Mouse (Mus musculus): Measurements from ENCODE around the gene Sim1. TPM values are rescaled to one million over a fixed set of nuclear protein-coding genes. Genes with fewer than 3 reads are reported as not detected.

Sim1 gene
- total RNA-seq, 2 experiments from 2014 or later = 0.30 to 0.61 TPM

DNA sequence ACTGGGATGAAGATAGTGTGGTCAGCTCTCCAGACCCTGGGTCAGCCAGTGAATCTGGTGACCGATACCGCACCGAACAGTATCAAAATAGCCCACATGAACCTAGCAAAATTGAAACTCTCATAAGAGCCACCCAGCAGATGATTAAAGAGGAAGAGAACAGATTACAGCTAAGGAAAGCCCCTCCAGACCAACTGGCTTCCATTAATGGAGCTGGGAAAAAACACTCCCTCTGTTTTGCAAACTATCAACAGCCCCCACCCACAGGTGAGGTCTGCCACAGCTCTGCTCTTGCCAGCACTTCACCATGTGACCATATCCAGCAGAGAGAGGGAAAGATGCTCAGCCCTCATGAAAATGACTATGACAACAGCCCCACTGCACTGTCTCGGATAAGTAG lies 89.1 kb downstream of the Sim1 start:
- no peak for TF ChIP-seq CTCF (IDR thresholded peaks at IDR 0.05)
- Histone ChIP-seq H3K4me3 (no peak overlapping the region), H3K27ac (no peak overlapping the region)
- DNase-seq (ENCODE audit: extremely low spot score in 1 of 2, low spot score in 2 of 2) = no peak
- intact Hi-C loops (cut with DNase I) = no loop called here

DNA sequence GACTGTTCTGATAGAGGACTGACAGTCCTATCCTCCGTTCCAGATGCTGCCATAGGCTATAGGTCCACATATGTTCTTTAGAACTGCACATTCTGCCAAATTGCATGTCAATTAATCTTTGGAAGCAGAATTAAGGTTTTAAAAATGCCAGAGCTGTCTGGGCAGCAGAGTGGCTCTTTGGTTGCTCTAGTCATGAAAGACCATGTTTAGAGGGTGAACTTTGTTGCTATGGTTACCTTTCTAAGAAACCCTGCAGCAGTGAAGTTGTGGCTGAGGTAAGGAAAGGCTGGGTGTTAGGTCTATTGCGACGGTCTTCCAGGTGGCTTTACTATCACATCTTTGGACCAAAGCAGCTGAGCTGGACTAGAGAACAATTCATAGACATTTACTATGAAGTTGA lies 113.2 kb downstream of the Sim1 start:
- no peak overlapping the region for H3K4me3 ChIP-seq

DNA sequence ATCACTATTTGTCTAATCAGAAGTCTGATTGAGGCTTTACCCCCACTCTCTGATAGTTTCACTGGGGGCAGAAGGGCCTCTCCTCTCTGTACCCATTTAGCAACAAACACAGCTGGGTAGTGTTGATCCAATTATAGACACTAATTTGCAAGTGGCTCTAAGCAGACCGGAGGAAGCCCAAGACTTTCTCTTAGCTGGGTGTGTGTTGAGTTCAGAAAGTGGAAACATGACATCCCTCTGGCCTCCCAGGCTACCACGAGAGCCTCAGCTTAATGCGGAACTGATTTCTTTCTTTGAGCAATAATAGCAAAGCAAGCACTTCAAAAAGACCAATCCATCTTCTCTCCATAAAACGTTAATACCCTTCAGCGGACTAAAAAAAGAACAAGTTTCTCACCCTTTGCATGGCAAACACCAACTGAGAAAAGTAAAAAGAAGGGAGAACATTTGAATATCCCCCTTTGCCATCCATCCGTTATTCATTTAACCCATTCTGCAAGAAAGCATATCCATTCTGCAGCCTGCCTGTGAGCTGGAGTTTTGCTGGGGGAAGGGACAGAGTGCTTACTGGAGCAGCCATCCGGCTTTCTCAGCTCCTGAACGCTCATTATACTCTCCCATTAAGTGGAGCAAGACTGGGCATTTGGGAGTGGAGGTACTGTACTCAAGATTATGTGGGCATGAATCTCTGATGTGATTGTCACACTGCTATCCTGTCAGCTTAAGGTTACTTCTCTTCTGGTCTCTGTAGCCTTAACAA lies 117.0 kb downstream of the Sim1 start:
- DNase-seq (ENCODE audit: extremely low spot score in 1 of 2, low spot score in 2 of 2) = no peak
- no peak overlapping the region for H3K27ac ChIP-seq
- intact Hi-C loops (cut with DNase I) = no loop called here
- TF ChIP-seq CTCF (IDR thresholded peaks at IDR 0.05) = no peak
- H3K4me3 ChIP-seq = no peak overlapping the region

More for the DNA sequence above, 113.2 kb downstream of the Sim1 start:
- H3K27ac ChIP-seq = no peak overlapping the region
- intact Hi-C loops (cut with DNase I) = no loop called here
- no peak for DNase-seq (ENCODE audit: extremely low spot score in 1 of 2, low spot score in 2 of 2)
- no peak for TF ChIP-seq CTCF (IDR thresholded peaks at IDR 0.05)

DNA sequence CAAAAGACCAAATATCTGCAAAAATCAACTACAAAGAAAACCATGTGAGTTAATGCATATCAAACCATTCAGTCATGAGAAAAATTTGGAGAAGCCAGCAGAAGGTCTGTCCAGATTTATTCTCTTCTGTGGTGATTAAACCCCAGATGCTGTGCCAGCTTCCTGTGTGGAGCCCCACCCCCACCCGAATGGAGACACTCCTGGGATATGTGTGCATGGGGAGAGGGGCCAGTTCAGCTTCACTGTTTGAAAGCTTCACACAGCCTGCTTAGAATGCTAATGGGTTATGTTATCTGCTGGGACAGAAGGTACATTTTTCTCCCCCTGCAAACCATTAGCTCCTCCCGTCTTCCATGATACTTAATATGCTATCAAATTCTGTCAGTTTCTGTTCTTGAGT lies 120.3 kb downstream of the Sim1 start:
- H3K27ac ChIP-seq = no peak overlapping the region
- DNase-seq (ENCODE audit: extremely low spot score in 1 of 2, low spot score in 2 of 2) = no peak
- H3K4me3 ChIP-seq = no peak overlapping the region
- no peak for TF ChIP-seq CTCF (IDR thresholded peaks at IDR 0.05)
- intact Hi-C loops (cut with DNase I) = no loop called here

DNA sequence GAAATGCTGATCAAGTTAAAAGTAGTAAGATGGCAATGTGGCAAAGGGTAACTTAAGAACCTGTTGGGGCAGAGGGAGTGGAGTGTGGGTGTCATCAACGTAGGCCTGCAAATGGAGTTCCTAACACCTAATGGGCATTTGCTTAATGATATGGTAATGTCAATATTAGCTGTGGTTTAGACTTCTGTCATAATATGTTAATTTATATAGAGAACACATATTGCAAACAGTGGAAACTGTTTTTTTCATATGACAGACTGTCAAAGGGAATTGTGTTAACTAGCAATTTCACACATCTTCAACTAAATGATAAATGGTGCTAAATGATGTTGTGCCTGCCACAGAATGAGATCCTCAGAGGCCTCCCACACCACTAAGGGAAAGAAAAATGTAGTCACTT lies 120.8 kb downstream of the Sim1 start:
- intact Hi-C loops (cut with DNase I) = no loop called here
- DNase-seq (ENCODE audit: extremely low spot score in 1 of 2, low spot score in 2 of 2) = no peak
- no peak for TF ChIP-seq CTCF (IDR thresholded peaks at IDR 0.05)
- no peak overlapping the region for H3K27ac ChIP-seq
- no peak overlapping the region for H3K4me3 ChIP-seq

DNA sequence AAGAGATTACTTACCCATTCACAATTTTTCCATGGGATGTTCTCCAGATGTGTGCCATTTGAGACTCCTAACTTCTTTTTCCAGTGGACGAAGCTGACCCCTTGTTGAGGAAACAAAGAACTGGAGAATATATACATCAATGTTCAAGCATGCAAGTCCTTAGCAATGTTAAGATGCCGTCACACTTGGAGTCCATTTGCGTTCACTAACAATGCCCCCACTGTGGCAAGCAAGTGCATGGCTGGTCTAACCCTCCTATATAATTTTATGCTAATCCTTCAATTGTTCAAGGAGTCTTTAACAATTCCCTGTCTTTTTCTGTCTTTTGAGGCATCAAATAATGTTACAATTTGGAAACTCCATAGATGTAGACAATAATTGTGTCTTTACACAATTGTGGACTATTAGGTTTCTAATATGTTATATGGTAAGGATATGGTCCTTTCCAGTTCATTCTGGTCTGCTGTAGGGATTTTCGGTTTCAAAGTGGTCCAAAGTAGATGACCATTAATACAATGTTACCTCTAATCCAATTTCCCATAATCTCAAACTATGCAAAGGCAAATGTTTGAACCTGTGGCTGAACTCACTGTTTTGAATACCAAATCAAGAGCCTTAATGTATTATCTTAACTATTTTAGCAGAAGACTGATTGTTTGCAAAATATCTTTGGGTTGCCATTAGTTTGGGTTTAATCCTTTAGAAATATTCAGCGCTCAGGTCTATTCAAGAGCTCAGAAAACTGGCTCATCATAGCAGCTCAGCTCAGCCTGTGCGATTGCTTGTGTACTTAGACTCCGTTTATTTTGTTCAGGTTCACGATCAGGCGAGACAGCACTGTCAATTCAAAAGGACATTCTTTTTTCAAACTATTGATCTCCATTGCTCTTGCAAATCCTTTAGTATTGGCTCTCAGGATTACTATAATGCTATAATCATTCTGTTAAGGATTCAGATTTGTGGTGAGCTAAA lies 129.0 kb downstream of the Sim1 start:
- no peak overlapping the region for H3K4me3 ChIP-seq
- no peak for TF ChIP-seq CTCF (IDR thresholded peaks at IDR 0.05)
- intact Hi-C loops (cut with DNase I) = no loop called here
- H3K27ac ChIP-seq = no peak overlapping the region
- DNase-seq (ENCODE audit: extremely low spot score in 1 of 2, low spot score in 2 of 2) = no peak
